Mouse (Mus musculus) intestine, postnatal 0 days (tissue): ENCODE measurements around the gene Foxj3. TPM values are rescaled to one million over a fixed set of nuclear protein-coding genes. Genes with fewer than 3 reads are reported as not detected.
A peak's percentile ranks its signal among the peaks of the same experiment; 100 is the strongest.

ENCODE experiments used
- ATAC-seq: fragments of 200-750 bp; cut with Nextera tagmentation; 2 replicates; pipeline ENCODE4 v1.8.0; 2017; ENCODE audit warnings: mild to moderate bottlenecking, moderate TSS enrichment, moderate library complexity
- H3K27ac ChIP-seq: fragments of 300-500 bp; sonication (generic); 2 replicates; pipeline ENCODE4 v1.5.1; 2014; ENCODE audit warnings: mild to moderate bottlenecking, low read depth, low read length, moderate library complexity
- H3K27me3 ChIP-seq: fragments of 300-500 bp; sonication (generic); replicated peaks from 2 replicates; pipeline ENCODE4 v1.6.1; 2014; ENCODE audit warnings: low read length, mixed read lengths; ENCODE audit not compliant: control insufficient read depth, insufficient read depth
- H3K36me3 ChIP-seq: fragments of 300-500 bp; sonication (generic); 2 replicates; pipeline ENCODE4 v1.6.1; 2014; ENCODE audit warnings: mild to moderate bottlenecking, moderate library complexity; ENCODE audit not compliant: control insufficient read depth, insufficient read depth
- H3K4me1 ChIP-seq: fragments of 300-500 bp; sonication (generic); replicated peaks from 2 replicates; pipeline ENCODE4 v1.6.1; 2014; ENCODE audit warnings: antibody characterized with exemption, low read length, mixed read lengths; ENCODE audit not compliant: control insufficient read depth, insufficient read depth
- H3K4me2 ChIP-seq: fragments of 300-500 bp; sonication (generic); replicated peaks from 2 replicates; pipeline ENCODE4 v1.6.1; 2014; ENCODE audit warnings: low read depth, mild to moderate bottlenecking, moderate library complexity
- H3K4me3 ChIP-seq: fragments of 300-500 bp; sonication (generic); 2 replicates; pipeline ENCODE4 v1.5.1; 2014; ENCODE audit warnings: low read depth, low read length
- H3K9ac ChIP-seq: fragments of 300-500 bp; sonication (generic); 2 replicates; pipeline ENCODE4 v1.6.1; 2014; ENCODE audit warnings: mild to moderate bottlenecking, low read depth, low read length
- H3K9me3 ChIP-seq: fragments of 300-500 bp; sonication (generic); 2 replicates; pipeline ENCODE4 v1.6.1; 2016; ENCODE audit warnings: mixed run types; ENCODE audit not compliant: control insufficient read depth
- CTCF ChIP-seq: sonication (generic); IDR thresholded peaks from 2 replicates; pipeline ENCODE4 v1.5.1; 2016; ENCODE audit warnings: low read depth, mild to moderate bottlenecking, control low read depth, antibody characterized with exemption, moderate library complexity
- WGBS: fragments of 180-500 bp; shearing (Covaris S2); extraction: QIAGEN DNeasy Blood & Tissue Kit; methylation state at CpG from one replicate; pipeline ENCODE4 v1.1.7; 2014; 5-methylcytosine and 5-hydroxymethylcytosine counted together
- polyA plus RNA-seq: library from polyadenylated mRNA; unstranded; fragments of >200 nt; fragmentation: Nextera tagmentation; extraction: Ambion mirVana; gene quantifications from 2 replicates; pipeline ENCODE4 v1.2.1, GENCODE M21; 2015

The Foxj3 gene
- polyA plus RNA-seq, 1 experiment from 2014 or later = 11.8 TPM

DNA sequence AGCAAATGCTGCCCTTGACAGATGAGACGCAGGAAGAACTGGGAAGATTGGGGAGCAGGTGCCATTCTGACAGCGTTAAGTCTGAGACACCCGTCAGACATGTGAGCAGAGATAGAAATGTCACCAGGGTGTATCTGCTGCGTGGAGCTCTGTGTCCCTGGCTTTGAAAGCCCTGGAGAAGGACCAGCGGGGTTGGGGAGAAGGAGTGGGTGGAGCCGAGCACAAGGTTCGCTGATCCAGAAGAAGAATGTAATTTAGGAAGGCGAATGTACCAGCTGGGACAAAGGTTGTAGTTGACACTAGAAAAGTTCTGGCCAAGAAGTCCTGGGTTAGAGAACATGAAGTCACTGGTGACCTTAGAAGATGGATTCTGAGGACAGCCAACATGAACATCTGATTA is 129.3 kb downstream of the Foxj3 start:
- H3K9ac ChIP-seq = no peak overlapping the region
- no peaks in the 10 kb centered on the region for H3K9me3 ChIP-seq
- TF ChIP-seq CTCF = no peak
- no peaks in the 10 kb centered on the region for H3K36me3 ChIP-seq
- H3K4me1 ChIP-seq = no peaks in the 10 kb centered on the region
- H3K27ac ChIP-seq = peak overlapping the region; percentile 64; the same call in 1 of the 2 replicates
- H3K4me3 ChIP-seq = no peak overlapping the region
- H3K27me3 ChIP-seq = 0 out of 2 replicates have a peak, but pooled peaks cover 2% of the 10 kb centered on the region
- H3K4me2 ChIP-seq = no peak overlapping the region
- 39% methylated on average over 8 of the region's 8 CpGs for WGBS
- ATAC-seq = no peak

DNA sequence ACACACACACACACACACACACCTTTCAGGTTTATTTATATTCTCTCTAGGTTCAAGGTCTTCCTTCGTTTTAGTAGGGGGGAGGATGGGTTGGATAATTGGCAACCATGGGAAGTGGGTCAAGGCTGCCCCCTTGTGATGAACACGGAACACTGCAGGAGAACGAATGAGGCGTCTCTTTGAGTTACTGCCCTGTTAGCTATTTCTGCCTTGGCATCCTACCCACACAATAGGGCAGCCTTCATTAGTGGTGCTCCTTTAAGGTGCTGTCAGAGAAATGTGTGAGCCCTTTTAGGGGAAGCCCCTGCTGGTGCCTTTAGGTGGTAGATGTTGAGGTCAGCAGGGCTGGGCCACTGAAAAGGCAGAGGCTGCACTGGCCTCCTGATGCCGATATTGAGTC is 130.7 kb downstream of the Foxj3 start:
- no peak overlapping the region for H3K27ac ChIP-seq
- peak; percentile 94 for TF ChIP-seq CTCF
- H3K9ac ChIP-seq = no peak overlapping the region
- no peak overlapping the region for H3K4me3 ChIP-seq
- WGBS = 27% methylated on average over 5 of the region's 5 CpGs
- H3K9me3 ChIP-seq = no peaks in the 10 kb centered on the region
- H3K27me3 ChIP-seq = 0 out of 2 replicates have a peak, but pooled peaks cover 2% of the 10 kb centered on the region
- H3K4me2 ChIP-seq = no peak overlapping the region
- H3K36me3 ChIP-seq = no peaks in the 10 kb centered on the region
- H3K4me1 ChIP-seq = no peaks in the 10 kb centered on the region
- 0 out of 2 replicates have a peak, but pooled peaks have one; percentile 14 for ATAC-seq

DNA sequence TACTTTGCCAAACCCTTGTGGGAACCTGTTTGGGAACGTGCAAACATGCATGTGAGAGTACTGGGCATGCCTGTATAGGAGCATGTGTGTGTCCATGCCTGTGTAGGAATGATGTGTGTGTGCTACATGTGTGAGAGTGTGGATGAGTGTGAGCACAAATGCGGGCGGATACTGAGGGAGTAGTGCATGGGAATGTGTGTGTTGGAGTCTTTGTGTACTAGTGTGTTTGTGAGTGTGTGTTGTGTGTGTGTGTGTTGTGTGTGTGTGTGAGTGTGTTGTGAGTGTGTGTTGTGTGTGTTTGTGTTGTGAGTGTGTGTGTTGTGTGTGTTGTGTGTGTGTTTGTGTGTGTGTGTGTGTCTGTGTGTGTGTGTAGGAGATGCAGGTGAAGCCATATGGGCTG is 131.4 kb downstream of the Foxj3 start:
- WGBS = 89% methylated on average over 3 of the region's 3 CpGs
- Histone ChIP-seq H3K27ac (no peak overlapping the region), H3K4me3 (no peak overlapping the region), H3K36me3 (no peaks in the 10 kb centered on the region), H3K4me2 (no peak overlapping the region), H3K9ac (no peak overlapping the region), H3K4me1 (no peaks in the 10 kb centered on the region), H3K9me3 (no peaks in the 10 kb centered on the region), H3K27me3 (0 out of 2 replicates have a peak, but pooled peaks cover 2% of the 10 kb centered on the region)
- TF ChIP-seq CTCF = no peak
- no peak for ATAC-seq

DNA sequence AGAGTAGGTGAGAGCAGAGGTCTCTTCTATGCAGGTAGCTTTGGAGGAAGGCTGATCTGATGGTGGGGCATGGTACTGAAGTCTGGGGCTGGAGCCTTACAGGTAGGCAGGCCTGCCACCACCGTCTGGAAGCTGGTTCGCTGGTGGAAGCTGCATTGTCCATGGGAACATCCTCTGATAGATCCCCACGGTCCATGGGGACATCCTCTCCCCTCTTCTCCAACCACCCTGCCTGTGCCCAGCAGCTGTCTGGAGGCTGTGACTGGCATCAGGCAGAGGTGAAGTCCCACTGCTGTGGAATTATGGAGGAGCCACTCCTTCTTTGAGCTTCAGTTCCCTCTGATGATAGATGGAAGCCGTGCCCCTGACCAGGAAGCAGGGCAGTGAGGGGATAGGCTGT is 131.8 kb downstream of the Foxj3 start:
- H3K27me3 ChIP-seq = 0 out of 2 replicates have a peak, but pooled peaks cover 2% of the 10 kb centered on the region
- no peaks in the 10 kb centered on the region for H3K9me3 ChIP-seq
- H3K9ac ChIP-seq = no peak overlapping the region
- no peak overlapping the region for H3K27ac ChIP-seq
- no peaks in the 10 kb centered on the region for H3K4me1 ChIP-seq
- ATAC-seq = no peak
- 84% methylated on average over 4 of the region's 4 CpGs for WGBS
- TF ChIP-seq CTCF = no peak
- H3K36me3 ChIP-seq = no peaks in the 10 kb centered on the region
- no peak overlapping the region for H3K4me2 ChIP-seq
- no peak overlapping the region for H3K4me3 ChIP-seq

DNA sequence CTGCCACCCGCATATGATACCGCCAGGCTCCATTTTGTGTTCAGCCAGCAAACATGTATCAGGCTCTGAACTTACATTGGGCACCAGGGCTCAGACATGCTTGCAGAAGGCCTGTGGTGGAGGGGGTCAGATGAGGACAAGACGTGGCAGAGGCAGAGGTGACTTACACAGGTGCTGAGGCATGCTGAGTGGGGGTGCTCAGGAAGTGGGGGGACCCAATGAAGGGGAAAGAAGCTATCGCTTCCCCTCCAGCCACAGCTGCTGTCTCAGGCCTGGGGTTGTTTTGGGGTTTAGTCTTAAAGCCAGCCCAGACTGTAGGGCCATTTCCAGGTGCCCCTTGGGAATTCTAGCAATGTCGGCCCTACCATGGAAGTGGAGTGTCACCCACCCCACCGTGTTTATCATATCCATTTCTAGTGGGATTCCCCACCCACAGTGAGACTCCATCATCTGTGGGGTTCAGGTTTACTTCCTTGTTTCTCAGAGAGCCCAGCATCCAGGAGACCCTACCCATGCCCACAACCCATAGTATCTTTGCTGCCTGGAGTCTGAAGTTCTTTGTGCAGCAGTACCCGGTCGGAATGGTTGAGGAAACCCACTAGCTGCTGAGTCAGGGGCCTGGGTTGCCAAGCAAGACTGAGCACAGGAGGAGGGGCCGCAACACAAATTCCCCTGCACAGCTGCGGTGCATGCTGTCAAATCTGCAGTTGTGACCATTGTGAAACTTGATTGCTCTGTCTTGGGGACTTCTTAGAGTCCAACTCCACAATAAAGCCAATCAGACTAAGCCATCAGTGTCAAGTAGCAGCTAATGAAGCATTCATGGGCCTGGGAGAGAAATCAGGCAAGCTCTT is 132.8 kb downstream of the Foxj3 start:
- Histone ChIP-seq H3K27ac (no peak overlapping the region), H3K4me2 (no peak overlapping the region), H3K9ac (no peak overlapping the region), H3K27me3 (0 out of 2 replicates have a peak, but pooled peaks cover 2% of the 10 kb centered on the region), H3K4me1 (no peaks in the 10 kb centered on the region), H3K36me3 (no peaks in the 10 kb centered on the region), H3K9me3 (no peaks in the 10 kb centered on the region), H3K4me3 (no peak overlapping the region)
- no peak for TF ChIP-seq CTCF
- WGBS = 81% methylated on average over 10 of the region's 10 CpGs
- no peak for ATAC-seq

DNA sequence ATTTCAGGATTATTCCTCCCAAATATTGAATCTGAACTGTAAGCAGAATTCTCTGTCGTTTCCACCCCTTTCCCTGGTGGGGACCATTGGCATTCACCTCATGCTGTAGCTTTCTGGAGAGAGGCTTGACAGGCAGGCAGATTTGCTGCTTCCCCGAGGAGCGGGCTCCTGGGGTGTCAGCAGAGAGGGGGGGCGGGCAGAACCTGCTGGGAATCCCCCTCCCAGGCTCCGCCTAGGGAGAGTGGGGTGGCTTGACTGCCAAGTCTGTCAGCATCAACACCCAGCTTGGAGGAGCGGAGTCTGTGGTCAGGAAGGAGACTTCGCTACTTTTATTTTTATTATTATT is 133.4 kb downstream of the Foxj3 start:
- Histone ChIP-seq H3K4me3 (no peak overlapping the region), H3K4me2 (no peak overlapping the region), H3K36me3 (no peaks in the 10 kb centered on the region), H3K9me3 (no peaks in the 10 kb centered on the region), H3K27me3 (0 out of 2 replicates have a peak, but pooled peaks cover 2% of the 10 kb centered on the region), H3K27ac (no peak overlapping the region), H3K4me1 (no peaks in the 10 kb centered on the region), H3K9ac (no peak overlapping the region)
- 57% methylated on average over 7 of the region's 7 CpGs for WGBS
- no peak for ATAC-seq
- no peak for TF ChIP-seq CTCF
